Mouse (Mus musculus): ENCODE measurements around the gene Cmip. TPM values are rescaled to one million over a fixed set of nuclear protein-coding genes. Genes with fewer than 3 reads are reported as not detected.

Cmip gene
- polyA plus RNA-seq, 1 experiment from 2014 or later = 8.2 TPM

GRCm38 (mm10) chr8:117485316-117485715 is 228.5 kb downstream of the Cmip start:
- no peak for DNase-seq (ENCODE audit: low spot score)
- Histone ChIP-seq H3K4me1 (no peaks in the 10 kb centered on the region), H3K36me3 (no peaks in the 10 kb centered on the region), H3K27ac (no peak overlapping the region), H3K9me3 (replicated peaks) (no peaks in the 10 kb centered on the region), H3K27me3 (ENCODE audit: low read depth, poor library complexity, severe bottlenecking) (no peaks in the 10 kb centered on the region), H3K4me3 (no peak overlapping the region)
- WGBS = 77% methylated on average over 1 of the region's 1 CpGs

DNA sequence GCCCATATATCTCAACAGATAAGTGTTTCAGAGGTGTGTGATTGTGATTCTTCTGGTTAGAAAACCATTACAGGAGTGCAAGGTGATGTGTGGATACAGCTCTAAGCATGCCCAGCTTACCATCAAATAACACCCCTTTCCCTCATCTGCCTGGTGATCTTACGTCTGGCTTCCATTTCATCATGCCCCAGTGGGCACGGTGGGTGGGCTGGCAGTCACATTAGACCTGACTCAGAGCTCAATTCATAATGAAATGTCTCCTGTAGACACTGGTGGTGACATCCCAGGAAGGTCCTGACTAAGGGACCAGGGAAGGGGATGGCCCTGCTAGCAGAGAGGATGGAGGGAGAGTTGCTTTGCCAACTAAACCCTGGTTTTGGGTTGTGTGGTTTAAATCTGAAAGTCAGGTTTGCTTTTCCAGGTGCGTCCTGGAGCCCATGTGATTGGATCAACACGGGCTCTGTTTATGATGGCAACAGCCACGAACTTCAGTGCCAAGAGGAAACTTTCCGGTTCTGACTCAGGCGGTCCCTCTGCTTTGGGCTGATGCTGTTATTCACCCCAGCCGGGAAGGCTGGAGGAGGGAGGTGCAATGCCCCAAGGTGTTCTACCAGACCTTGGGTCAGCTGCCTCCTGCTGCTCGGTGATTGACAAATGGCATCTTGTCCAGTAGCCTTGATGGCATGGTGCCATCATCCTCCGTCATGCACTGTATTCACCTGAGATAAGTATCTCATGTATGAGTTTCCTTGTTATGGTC is 231.6 kb downstream of the Cmip start:
- no peaks in the 10 kb centered on the region for H3K4me1 ChIP-seq
- no peaks in the 10 kb centered on the region for H3K9me3 ChIP-seq (replicated peaks)
- H3K4me3 ChIP-seq = no peak overlapping the region
- DNase-seq (ENCODE audit: low spot score) = no peak
- no peak overlapping the region for H3K27ac ChIP-seq
- peaks cover 11% of the 10 kb centered on the region; the same call in 1 of the 2 replicates for H3K27me3 ChIP-seq (ENCODE audit: low read depth, poor library complexity, severe bottlenecking)
- no peaks in the 10 kb centered on the region for H3K36me3 ChIP-seq
- WGBS = 87% methylated on average over 10 of the region's 10 CpGs

DNA sequence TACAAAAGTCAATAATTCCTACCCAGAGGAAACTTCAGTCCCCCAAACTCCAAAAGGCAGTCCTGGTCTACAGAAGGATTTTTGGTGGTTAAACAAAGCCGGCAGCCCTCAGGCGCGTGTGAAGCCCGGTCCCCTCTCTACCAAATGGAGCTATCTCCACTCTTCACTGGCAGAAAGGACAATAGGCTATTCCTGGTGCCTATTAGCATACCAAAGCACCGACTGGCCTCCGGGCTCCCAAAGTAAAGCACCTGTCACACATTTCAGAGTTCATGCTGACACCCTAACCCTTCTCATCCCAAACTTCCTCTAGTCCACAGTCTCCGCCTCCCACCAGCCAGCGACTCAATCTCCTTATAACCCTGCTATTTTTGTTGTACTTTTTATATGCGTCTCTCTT is 236.7 kb downstream of the Cmip start:
- no peaks in the 10 kb centered on the region for H3K36me3 ChIP-seq
- H3K27ac ChIP-seq = no peak overlapping the region
- H3K4me3 ChIP-seq = no peak overlapping the region
- peaks cover 8% of the 10 kb centered on the region for H3K4me1 ChIP-seq
- DNase-seq (ENCODE audit: low spot score) = no peak
- no peaks in the 10 kb centered on the region for H3K9me3 ChIP-seq (replicated peaks)
- 10% methylated on average over 9 of the region's 9 CpGs for WGBS
- H3K27me3 ChIP-seq (ENCODE audit: low read depth, poor library complexity, severe bottlenecking) = peaks cover 52% of the 10 kb centered on the region

DNA sequence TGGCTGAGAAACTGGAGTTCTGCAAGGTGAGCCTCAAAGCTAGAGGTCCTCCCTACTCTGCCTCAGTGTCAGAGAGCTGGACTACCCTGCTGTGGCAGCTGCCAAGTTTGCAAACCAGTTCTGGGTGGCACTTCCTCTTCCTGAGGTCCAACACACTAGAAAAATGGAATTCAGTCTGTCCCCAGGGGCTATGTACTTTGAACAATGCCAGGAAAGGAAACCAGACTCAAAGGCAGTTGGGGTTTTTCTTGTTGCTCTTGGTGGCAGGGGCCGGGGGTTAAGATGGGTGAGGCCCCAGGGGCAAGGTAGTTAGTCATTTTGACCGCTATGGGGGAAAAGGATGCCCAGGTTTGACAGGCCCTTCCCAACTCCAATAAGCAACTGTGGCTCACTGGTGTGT is 238.0 kb downstream of the Cmip start:
- DNase-seq (ENCODE audit: low spot score) = no peak
- WGBS = 77% methylated on average over 2 of the region's 2 CpGs
- H3K4me1 ChIP-seq = peaks cover 17% of the 10 kb centered on the region
- H3K9me3 ChIP-seq (replicated peaks) = no peaks in the 10 kb centered on the region
- no peak overlapping the region for H3K27ac ChIP-seq
- H3K4me3 ChIP-seq = no peak overlapping the region
- H3K36me3 ChIP-seq = no peaks in the 10 kb centered on the region
- peaks cover 60% of the 10 kb centered on the region for H3K27me3 ChIP-seq (ENCODE audit: low read depth, poor library complexity, severe bottlenecking)

DNA sequence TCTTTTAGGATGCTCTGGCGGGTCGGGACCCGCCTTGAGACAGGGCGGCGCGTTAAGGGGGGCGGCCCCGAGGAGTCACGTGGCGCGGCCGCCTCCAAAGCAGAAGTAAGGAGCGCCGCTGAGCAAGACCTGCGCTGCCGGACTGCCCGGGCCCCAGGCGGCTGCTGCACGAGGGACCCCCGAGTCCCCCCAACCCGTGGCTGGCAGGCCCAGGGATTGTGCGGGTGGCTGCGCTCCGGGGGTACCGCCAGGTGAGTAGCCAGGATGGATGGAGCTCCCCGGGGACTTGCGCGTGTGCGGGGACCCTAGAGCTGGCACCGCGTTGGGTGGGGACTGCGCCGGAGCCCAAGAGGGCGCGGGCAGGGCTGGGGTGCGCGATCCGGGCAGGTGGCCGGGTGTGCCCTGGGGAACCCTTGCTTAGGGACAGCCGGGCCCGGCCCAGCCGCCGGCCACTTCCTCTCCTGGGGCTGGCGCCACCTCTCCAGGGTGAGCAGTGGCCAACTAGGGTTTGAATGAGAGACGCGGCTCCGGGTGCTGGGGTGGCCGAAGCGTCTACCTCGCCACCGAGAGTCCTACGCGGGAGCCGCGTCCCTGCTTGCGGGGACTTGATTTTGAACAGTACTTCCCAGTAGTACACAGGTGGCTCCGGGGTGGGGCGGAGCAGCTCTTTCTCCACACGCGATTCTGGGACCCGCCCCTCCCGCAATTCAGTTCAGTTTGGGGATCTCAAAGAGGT is 241.5 kb downstream of the Cmip start, which contains the start of gene Plcg2:
TSS of gene Plcg2 (plus strand) at position 113 of the 736 bp plus-strand sequence.
- DNase-seq (ENCODE audit: low spot score) = peak; percentile 73
- under 1% methylated on average over 61 of the region's 62 CpGs for WGBS
- Histone ChIP-seq H3K4me3 (peak within 1 kb of the TSS; percentile 63), H3K36me3 (no peaks in the 10 kb centered on the region), H3K9me3 (replicated peaks) (no peaks in the 10 kb centered on the region), H3K27ac (peak within 1 kb of the TSS; percentile 72), H3K4me1 (peaks cover 17% of the 10 kb centered on the region), H3K27me3 (ENCODE audit: low read depth, poor library complexity, severe bottlenecking) (peaks cover 51% of the 10 kb centered on the region)

- peak; percentile 37 for DNase-seq (ENCODE audit: low spot score)
- Histone ChIP-seq H3K4me1 (peaks cover 17% of the 10 kb centered on the region), H3K36me3 (no peaks in the 10 kb centered on the region), H3K9me3 (replicated peaks) (no peaks in the 10 kb centered on the region), H3K27me3 (ENCODE audit: low read depth, poor library complexity, severe bottlenecking) (peaks cover 44% of the 10 kb centered on the region), H3K27ac (no peak overlapping the region), H3K4me3 (peak overlapping the region; percentile 63)
- WGBS = 7% methylated on average over 20 of the region's 20 CpGs
Observed at GRCm38 (mm10) chr8:117498915-117499540, 242.2 kb downstream of the Cmip start.

DNA sequence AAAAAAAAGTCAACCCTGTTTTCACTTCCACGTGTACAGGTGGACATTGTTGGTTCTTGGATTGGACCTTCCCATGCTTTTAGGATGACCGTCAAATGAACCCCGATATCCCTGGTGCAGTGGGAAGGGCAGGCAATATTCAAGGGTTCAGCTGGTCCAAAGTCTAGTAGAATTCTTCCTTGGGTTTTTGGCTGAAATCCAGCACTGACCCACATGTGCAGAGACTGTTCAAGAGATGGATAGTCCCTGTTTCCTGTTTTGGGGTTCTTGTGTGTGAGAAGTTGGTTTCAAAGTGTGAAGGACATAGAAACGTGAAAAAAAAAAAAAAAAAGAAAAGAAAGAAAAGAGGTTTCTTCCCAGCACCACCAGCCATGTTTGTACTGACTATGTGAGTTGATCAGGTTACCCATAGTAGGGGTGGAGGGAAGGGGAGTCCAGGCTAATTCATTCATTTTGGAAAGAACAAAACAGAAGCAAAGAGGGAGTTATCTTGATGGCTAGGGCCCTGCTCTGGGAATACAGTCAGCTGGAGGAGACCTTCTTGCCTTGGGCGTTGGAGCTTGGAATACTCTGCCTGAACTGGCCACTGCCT is 243.5 kb downstream of the Cmip start:
- Histone ChIP-seq H3K4me1 (peaks cover 17% of the 10 kb centered on the region), H3K27me3 (ENCODE audit: low read depth, poor library complexity, severe bottlenecking) (peaks cover 31% of the 10 kb centered on the region), H3K9me3 (replicated peaks) (no peaks in the 10 kb centered on the region), H3K36me3 (no peaks in the 10 kb centered on the region), H3K27ac (no peak overlapping the region), H3K4me3 (no peak overlapping the region)
- no peak for DNase-seq (ENCODE audit: low spot score)
- 80% methylated on average over 5 of the region's 5 CpGs for WGBS

GRCm38 (mm10) chr8:117501323-117501722 is 244.5 kb downstream of the Cmip start:
- H3K4me1 ChIP-seq = peaks cover 17% of the 10 kb centered on the region
- no peak overlapping the region for H3K27ac ChIP-seq
- no peak overlapping the region for H3K4me3 ChIP-seq
- no peak for DNase-seq (ENCODE audit: low spot score)
- peaks cover 30% of the 10 kb centered on the region for H3K27me3 ChIP-seq (ENCODE audit: low read depth, poor library complexity, severe bottlenecking)
- WGBS = 92% methylated on average over 6 of the region's 6 CpGs
- no peaks in the 10 kb centered on the region for H3K9me3 ChIP-seq (replicated peaks)
- no peaks in the 10 kb centered on the region for H3K36me3 ChIP-seq

- no peak for DNase-seq (ENCODE audit: low spot score)
- H3K4me1 ChIP-seq = peaks cover 9% of the 10 kb centered on the region
- H3K27ac ChIP-seq = no peak overlapping the region
- peaks cover 9% of the 10 kb centered on the region for H3K27me3 ChIP-seq (ENCODE audit: low read depth, poor library complexity, severe bottlenecking)
- no peaks in the 10 kb centered on the region for H3K36me3 ChIP-seq
- WGBS = 69% methylated on average over 13 of the region's 13 CpGs
- H3K4me3 ChIP-seq = no peak overlapping the region
- no peaks in the 10 kb centered on the region for H3K9me3 ChIP-seq (replicated peaks)
Observed at GRCm38 (mm10) chr8:117503405-117504069, 246.7 kb downstream of the Cmip start.

GRCm38 (mm10) chr8:117507703-117508102 is 250.8 kb downstream of the Cmip start:
- Histone ChIP-seq H3K9me3 (replicated peaks) (no peaks in the 10 kb centered on the region), H3K4me1 (no peaks in the 10 kb centered on the region), H3K27me3 (ENCODE audit: low read depth, poor library complexity, severe bottlenecking) (no peaks in the 10 kb centered on the region), H3K4me3 (no peak overlapping the region), H3K27ac (no peak overlapping the region), H3K36me3 (no peaks in the 10 kb centered on the region)
- DNase-seq (ENCODE audit: low spot score) = no peak
- WGBS = 82% methylated on average over 8 of the region's 8 CpGs

All from limb, embryonic 10.5 days (tissue).